Mouse (Mus musculus) CH12F3 (cell line): Measurements from ENCODE around the gene Sirt2.

Experiments
- in situ Hi-C: fragments of 300-500 bp; cut with MboI; formaldehyde crosslinking; loops from 2 replicates; pipeline ENCODE4 v1.14.3; 2020; ENCODE audit warnings: low sequenced_read_pairs

The Sirt2 gene

GRCm38 (mm10) chr7:28830981-28831380 lies 64.4 kb downstream of the Sirt2 start:
- in situ Hi-C loops: no loop called here

- in situ Hi-C loops: no loop called here
Observed at GRCm38 (mm10) chr7:28831411-28832125, 65.0 kb downstream of the Sirt2 start.

- in situ Hi-C loops: no loop called here
Observed at GRCm38 (mm10) chr7:28832137-28832536, 65.6 kb downstream of the Sirt2 start.

- in situ Hi-C loops: no loop called here
Observed at GRCm38 (mm10) chr7:28833723-28834347, 67.3 kb downstream of the Sirt2 start, which contains the start of gene Lgals4. Gene Lgals4, plus strand, starts transcription at chr7:28833854.

GRCm38 (mm10) chr7:28836936-28837335 lies 70.4 kb downstream of the Sirt2 start:
- in situ Hi-C loops: no loop called here
